Mouse (Mus musculus) MEL (cell line): ENCODE results near the gene Efna5. TPM values are rescaled to one million over a fixed set of nuclear protein-coding genes. Genes with fewer than 3 reads are reported as not detected.
A peak's percentile ranks its signal among the peaks of the same experiment; 100 is the strongest.

ENCODE experiments used
- DNase-seq: peaks from one replicate; pipeline ENCODE4 v3.0.0; 2011; ENCODE audit warnings: low read depth, low spot score
- H3K27ac ChIP-seq: 2 replicates; pipeline ENCODE4 v1.5.1; 2012; ENCODE audit warnings: low read depth, mild to moderate bottlenecking, control low read depth, low read length, moderate library complexity; ENCODE audit not compliant: control insufficient read depth
- H3K27me3 ChIP-seq, 2 experiments: fragments of 150-350 bp in 1 of 2; sonication (generic) in 1 of 2; 2 replicates each; pipeline ENCODE4 v1.6.1; 2012; ENCODE audit warnings: low read length in 2 of 2, mild to moderate bottlenecking in 2 of 2, improper control_type of control experiment in 1 of 2, moderate library complexity in 1 of 2; ENCODE audit not compliant: insufficient read depth in 2 of 2, control insufficient read depth in 1 of 2
- H3K36me3 ChIP-seq, 2 experiments: 2 replicates each; pipeline ENCODE4 v1.6.1; 2012 to 2014; ENCODE audit warnings: low read length in 2 of 2, improper control_type of control experiment in 1 of 2, inconsistent platforms in 1 of 2, mild to moderate bottlenecking in 1 of 2; ENCODE audit not compliant: insufficient read depth in 2 of 2, control insufficient read depth in 1 of 2
- H3K4me1 ChIP-seq, 2 experiments: fragments of 150-350 bp in 1 of 2; sonication (generic) in 1 of 2; 2 replicates each; pipeline ENCODE4 v1.6.1; 2012; ENCODE audit warnings: low read length in 2 of 2, improper control_type of control experiment in 1 of 2, mild to moderate bottlenecking in 1 of 2; ENCODE audit not compliant: insufficient read depth in 2 of 2, control insufficient read depth in 1 of 2
- H3K4me3 ChIP-seq, 2 experiments: fragments of 150-350 bp in 1 of 2; sonication (generic) in 1 of 2; 2 replicates each; pipeline ENCODE4 v1.5.1; 2012; ENCODE audit warnings: low read depth in 2 of 2, low read length in 2 of 2, mild to moderate bottlenecking in 2 of 2, moderate library complexity in 2 of 2, control low read depth in 1 of 2, improper control_type of control experiment in 1 of 2; ENCODE audit not compliant: control insufficient read depth in 1 of 2, insufficient read depth in 1 of 2
- H3K79me2 ChIP-seq: 2 replicates; pipeline ENCODE4 v1.6.1; 2012; ENCODE audit warnings: mild to moderate bottlenecking, low read length, moderate library complexity; ENCODE audit not compliant: control insufficient read depth, poor library complexity, insufficient read depth
- H3K9ac ChIP-seq: 2 replicates; pipeline ENCODE4 v1.6.1; 2012; ENCODE audit warnings: low read depth, mild to moderate bottlenecking, control low read depth, low read length, moderate library complexity; ENCODE audit not compliant: control insufficient read depth, poor library complexity, severe bottlenecking
- H3K9me3 ChIP-seq: fragments of 150-350 bp; sonication (generic); replicated peaks from 2 replicates; pipeline ENCODE4 v1.6.1; 2012; ENCODE audit warnings: mild to moderate bottlenecking, low read length, improper control_type of control experiment, moderate library complexity; ENCODE audit not compliant: insufficient read depth
- CHD1 ChIP-seq: IDR thresholded peaks from 2 replicates; pipeline ENCODE4 v1.6.1; 2012; ENCODE audit warnings: low read depth, mild to moderate bottlenecking, inconsistent platforms, low read length, improper control_type of control experiment
- CHD2 ChIP-seq: IDR thresholded peaks from 2 replicates; pipeline ENCODE4 v1.6.1; 2011; ENCODE audit warnings: low read length, improper control_type of control experiment
- CTCF ChIP-seq, 3 experiments: IDR thresholded peaks in 2 of 3; conservative IDR thresholded peaks in 1 of 3; 2 replicates each; pipeline ENCODE4 v1.5.1; 2011 to 2012; ENCODE audit warnings: low read length in 3 of 3, low read depth in 2 of 3, mild to moderate bottlenecking in 2 of 3, improper control_type of control experiment in 1 of 3, inconsistent platforms in 1 of 3, mixed read lengths in 1 of 3, moderate library complexity in 1 of 3; ENCODE audit not compliant: control insufficient read depth in 1 of 3, insufficient read depth in 1 of 3, poor library complexity in 1 of 3, severe bottlenecking in 1 of 3
- E2F4 ChIP-seq: IDR thresholded peaks from 2 replicates; pipeline ENCODE4 v1.6.1; 2011; ENCODE audit warnings: low read depth, low read length, improper control_type of control experiment, borderline replicate concordance
- ETS1 ChIP-seq: IDR thresholded peaks from 2 replicates; pipeline ENCODE4 v1.6.1; 2012; ENCODE audit warnings: low read depth, mild to moderate bottlenecking, inconsistent platforms, low read length, improper control_type of control experiment, moderate library complexity
- JUND ChIP-seq: IDR thresholded peaks from 2 replicates; pipeline ENCODE4 v1.6.1; 2011; ENCODE audit warnings: low read depth, mild to moderate bottlenecking, improper control_type of control experiment, low read length
- KAT2A ChIP-seq: conservative IDR thresholded peaks from 2 replicates; pipeline ENCODE4 v1.6.1; 2012; ENCODE audit warnings: low read depth, low read length, improper control_type of control experiment, inconsistent platforms
- MAX ChIP-seq: IDR thresholded peaks from 2 replicates; pipeline ENCODE4 v1.6.1; 2011; ENCODE audit warnings: low read length, improper control_type of control experiment
- MEF2A ChIP-seq: IDR thresholded peaks from 2 replicates; pipeline ENCODE4 v1.6.1; 2014; ENCODE audit warnings: low read depth, mild to moderate bottlenecking, inconsistent platforms, low read length, improper control_type of control experiment; ENCODE audit not compliant: poor library complexity, insufficient replicate concordance, severe bottlenecking; ENCODE audit errors: extremely low read depth
- MXI1 ChIP-seq: IDR thresholded peaks from 2 replicates; pipeline ENCODE4 v1.6.1; 2011; ENCODE audit warnings: mild to moderate bottlenecking, low read depth, low read length, improper control_type of control experiment
- MYC ChIP-seq: IDR thresholded peaks from 2 replicates; pipeline ENCODE4 v1.6.1; 2011; ENCODE audit warnings: low read depth, mild to moderate bottlenecking, low read length, improper control_type of control experiment, moderate library complexity
- POLR2AphosphoS2 ChIP-seq: IDR thresholded peaks from 2 replicates; pipeline ENCODE4 v1.6.1; 2011; ENCODE audit warnings: low read length, improper control_type of control experiment
- POLR2AphosphoS5 ChIP-seq: IDR thresholded peaks from 2 replicates; pipeline ENCODE4 v1.6.1; 2012; ENCODE audit warnings: low read depth, borderline replicate concordance, mild to moderate bottlenecking, inconsistent platforms, low read length, moderate library complexity, mixed read lengths
- RCOR1 ChIP-seq: IDR thresholded peaks from 2 replicates; pipeline ENCODE4 v1.6.1; 2012; ENCODE audit warnings: low read depth, mild to moderate bottlenecking, inconsistent platforms, low read length, improper control_type of control experiment
- SMC3 ChIP-seq: IDR thresholded peaks from 2 replicates; pipeline ENCODE4 v1.6.1; 2011; ENCODE audit warnings: low read depth, low read length, improper control_type of control experiment
- UBTF ChIP-seq: IDR thresholded peaks from 2 replicates; pipeline ENCODE4 v1.6.1; 2012; ENCODE audit warnings: low read depth, mild to moderate bottlenecking, inconsistent platforms, low read length, improper control_type of control experiment, moderate library complexity, borderline replicate concordance; ENCODE audit not compliant: insufficient read depth
- USF2 ChIP-seq, 2 experiments: IDR thresholded peaks; 2 replicates each; pipeline ENCODE4 v1.6.1; 2011 to 2012; ENCODE audit warnings: improper control_type of control experiment in 2 of 2, low read length in 2 of 2, borderline replicate concordance in 1 of 2, inconsistent platforms in 1 of 2, low read depth in 1 of 2, mild to moderate bottlenecking in 1 of 2; ENCODE audit not compliant: insufficient read depth in 1 of 2
- ZC3H11A ChIP-seq: IDR thresholded peaks from 2 replicates; pipeline ENCODE4 v1.6.1; 2012; ENCODE audit warnings: low read depth, mild to moderate bottlenecking, inconsistent platforms, low read length, improper control_type of control experiment
- ZKSCAN1 ChIP-seq: IDR thresholded peaks from 2 replicates; pipeline ENCODE4 v1.6.1; 2012; ENCODE audit warnings: low read depth, mild to moderate bottlenecking, inconsistent platforms, low read length, improper control_type of control experiment, moderate library complexity
- ZMIZ1 ChIP-seq: IDR thresholded peaks from 2 replicates; pipeline ENCODE4 v1.6.1; 2012; ENCODE audit warnings: low read depth, mild to moderate bottlenecking, inconsistent platforms, low read length, improper control_type of control experiment, moderate library complexity
- ZNF384 ChIP-seq: IDR thresholded peaks from 2 replicates; pipeline ENCODE4 v1.6.1; 2012; ENCODE audit warnings: low read depth, mild to moderate bottlenecking, inconsistent platforms, low read length, improper control_type of control experiment
- polyA plus RNA-seq, 2 experiments: library from polyadenylated mRNA; stranded (reverse) in 1 of 2; unstranded in 1 of 2; fragments of >175 nt in 1 of 2; fragments of >200 nt in 1 of 2; gene quantifications; 2 replicates each; pipeline versions ENCODE4 v1.2.1 to v1.2.4; 2012; ENCODE audit warnings: low replicate concordance in 2 of 2, low read depth in 1 of 2; ENCODE audit not compliant: insufficient read length in 2 of 2, insufficient read depth in 1 of 2, missing spikeins in 1 of 2
- total RNA-seq: library from RNA; depleted of rRNA; stranded (reverse); fragments of 300-350 nt; gene quantifications from 2 replicates; pipeline ENCODE4 v1.2.3, GENCODE M21; 2012

Efna5 gene
- total and polyA plus RNA-seq, 3 experiments: not detected

DNA sequence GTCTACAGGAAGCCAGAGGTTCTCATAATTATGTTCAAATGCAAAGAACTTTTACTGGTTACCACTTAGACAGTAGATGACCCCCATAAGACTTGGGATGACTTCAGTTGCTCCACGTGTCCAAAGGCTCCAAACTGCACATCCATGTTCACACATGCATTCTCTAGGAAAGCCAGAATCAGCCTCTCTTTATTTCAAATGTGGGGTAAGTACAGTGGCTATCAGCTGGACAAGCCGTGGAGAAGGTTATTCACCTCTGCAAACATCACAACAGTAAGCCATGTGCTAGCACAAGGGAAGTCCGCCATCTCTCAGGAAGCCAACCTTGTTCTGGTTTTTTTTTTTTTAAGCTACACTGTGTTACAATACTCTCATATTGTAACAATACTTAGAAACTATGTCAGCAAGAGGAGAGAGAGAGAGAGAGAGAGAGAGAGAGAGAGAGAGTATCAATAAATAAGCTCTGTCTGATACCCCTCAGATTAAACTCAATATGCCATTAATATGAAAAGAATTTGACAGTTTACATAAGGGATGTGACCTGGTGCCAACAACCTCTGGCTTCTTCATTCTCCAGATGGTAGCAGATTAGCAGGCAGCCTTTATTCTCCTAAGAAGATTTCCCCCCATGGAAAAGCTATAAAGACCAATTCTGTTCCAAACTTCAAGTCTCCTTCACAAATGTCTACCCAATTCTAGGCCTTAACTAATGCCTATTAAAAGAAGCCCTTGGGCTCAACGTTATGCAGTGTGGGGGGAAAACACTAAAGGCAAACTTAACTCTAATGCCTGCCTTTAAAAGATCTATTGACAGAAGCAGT is 95.1 kb downstream of the Efna5 start:
- Histone ChIP-seq H3K27me3 (no peaks in the 10 kb centered on the region), H3K27ac (no peak overlapping the region), H3K4me1 (no peaks in the 10 kb centered on the region; a peak in 1 of 4 replicates), H3K9ac (no peak overlapping the region), H3K4me3 (no peak overlapping the region), H3K79me2 (no peaks in the 10 kb centered on the region), H3K36me3 (0 out of 4 replicates have a peak, but pooled peaks cover 0 to 2% of the 10 kb centered on the region in 2 experiments), H3K9me3 (no peaks in the 10 kb centered on the region)
- no peak for DNase-seq
- TF ChIP-seq KAT2A: no peak
- TF ChIP-seq POLR2AphosphoS2: no peak
- TF ChIP-seq SMC3: no peak
- TF ChIP-seq MAX: no peak
- TF ChIP-seq POLR2AphosphoS5: no peak
- no peak for TF ChIP-seq ZC3H11A
- TF ChIP-seq CHD1: no peak
- no peak for TF ChIP-seq USF2 (IDR thresholded peaks at IDR 0.05; ENCODE audit: borderline replicate concordance in 1 of 2, insufficient read depth in 1 of 2, low read depth in 1 of 2, low read length in 2 of 2)
- TF ChIP-seq JUND: no peak
- no peak for TF ChIP-seq ZKSCAN1
- no peak for TF ChIP-seq MXI1
- no peak for TF ChIP-seq RCOR1

DNA sequence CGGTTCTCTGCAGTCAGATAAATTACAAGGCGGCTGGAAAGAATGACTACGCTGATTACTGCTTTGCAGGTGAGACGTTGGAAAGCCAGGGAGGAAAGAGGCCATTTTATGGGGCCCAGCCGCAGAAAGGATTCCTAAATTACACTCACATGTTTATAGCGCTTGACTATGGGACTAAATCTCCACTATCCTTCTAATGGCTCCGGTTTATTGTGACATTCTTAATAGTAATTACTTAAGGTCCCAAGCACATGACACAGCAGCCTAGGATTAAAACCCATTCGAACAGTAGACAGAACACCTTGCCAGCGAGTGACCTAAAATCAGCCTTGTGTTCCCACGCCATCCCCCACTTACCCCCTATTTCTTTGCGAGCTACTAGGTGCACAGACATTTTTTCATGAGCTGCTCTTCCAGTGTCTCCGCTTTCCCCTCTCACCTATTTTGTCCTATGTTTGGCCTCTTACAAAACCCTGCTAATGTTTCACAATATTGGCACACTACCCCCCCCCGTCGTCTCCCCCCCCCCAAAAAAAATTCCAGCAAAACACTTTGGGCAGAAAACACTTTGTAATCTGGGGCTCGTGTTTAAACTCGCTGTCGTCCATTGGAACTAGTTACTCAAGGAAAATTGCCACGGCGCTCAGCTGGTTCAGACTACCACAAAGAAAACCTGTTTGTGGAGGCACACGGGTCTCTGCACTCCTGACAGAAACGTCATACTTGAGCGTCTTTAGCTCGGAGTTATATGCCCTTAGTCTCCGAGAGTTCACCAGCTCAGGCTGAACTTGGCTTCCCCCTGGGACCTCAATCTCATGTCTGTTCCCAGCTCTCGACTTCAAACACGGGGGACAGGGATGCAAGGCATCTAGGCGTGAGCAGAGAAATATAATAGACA is 96.6 kb downstream of the Efna5 start:
- 0 out of 4 replicates have a peak, but pooled peaks cover 0 to 2% of the 10 kb centered on the region in 2 experiments for H3K36me3 ChIP-seq
- no peaks in the 10 kb centered on the region for H3K79me2 ChIP-seq
- no peaks in the 10 kb centered on the region for H3K9me3 ChIP-seq
- H3K4me3 ChIP-seq: peak overlapping the region in 1 of 2 experiments; percentile 48; a peak in 2 of 4 replicates
- H3K27me3 ChIP-seq: no peaks in the 10 kb centered on the region
- H3K9ac ChIP-seq: peak overlapping the region; percentile 40; the same call in 1 of the 2 replicates
- TF ChIP-seq ZMIZ1 (no peak), RCOR1 (no peak), MXI1 (no peak), MEF2A (no peak), MYC (no peak), POLR2AphosphoS2 (no peak), E2F4 (no peak), MAX (no peak), CHD2 (no peak), UBTF (no peak), KAT2A (no peak), CTCF (IDR thresholded peaks at IDR 0.05 in 2 of 3, conservative IDR thresholded peaks at IDR 0.05 in 1 of 3; ENCODE audit: control insufficient read depth in 1 of 3, insufficient read depth in 1 of 3, low read depth in 2 of 3, low read length in 3 of 3, poor library complexity in 1 of 3, severe bottlenecking in 1 of 3) (no peak), ZKSCAN1 (no peak), ZNF384 (no peak), ETS1 (no peak), USF2 (IDR thresholded peaks at IDR 0.05; ENCODE audit: borderline replicate concordance in 1 of 2, insufficient read depth in 1 of 2, low read depth in 1 of 2, low read length in 2 of 2) (no peak), CHD1 (no peak)
- no peak for DNase-seq
- H3K4me1 ChIP-seq: no peaks in the 10 kb centered on the region; a peak in 1 of 4 replicates
- no peak overlapping the region for H3K27ac ChIP-seq
